Mouse (Mus musculus): ENCODE measurements at regions not wholly inside any gene's neighbourhood (a gene's known extent, or its start where the extent isn't known, plus 50 kb on each side); places are given as distances from the start of the nearest gene placed in this dataset.

DNA sequence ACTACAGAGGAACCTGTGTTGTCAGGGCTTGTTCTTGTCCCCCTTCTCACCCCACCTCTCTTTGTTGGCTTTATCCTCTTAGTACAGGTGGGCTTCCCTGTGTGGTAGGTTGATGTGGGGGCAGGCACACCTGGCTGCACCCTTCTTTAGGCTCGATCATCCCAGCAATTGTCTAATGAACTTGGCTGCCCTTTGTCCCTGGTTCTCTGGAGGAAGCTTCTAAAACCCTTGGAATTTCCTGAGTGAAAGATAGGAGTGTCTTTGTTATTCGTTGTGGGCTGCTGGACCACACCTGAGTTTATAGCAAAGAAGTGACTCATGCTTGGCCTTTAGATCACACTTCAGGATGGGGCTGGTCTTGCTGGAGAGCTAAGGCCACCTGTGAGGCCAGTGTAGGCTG is 148.3 kb upstream of the Unc93a2 start:
- TF ChIP-seq TCF12 (IDR thresholded peaks at IDR 0.05; ENCODE audit: insufficient read depth, poor library complexity, severe bottlenecking) (no peak), POLR2A (IDR thresholded peaks at IDR 0.05; ENCODE audit: insufficient read length, low read depth) (no peak), MYOG (IDR thresholded peaks at IDR 0.05; ENCODE audit: control insufficient read depth in 1 of 3, insufficient read depth in 1 of 3, insufficient read length in 2 of 3, low read depth in 2 of 3) (no peak), E2F4 (IDR thresholded peaks at IDR 0.05; ENCODE audit: insufficient read depth) (no peak), REST (IDR thresholded peaks at IDR 0.05; ENCODE audit: insufficient read depth, insufficient read length) (no peak), USF1 (IDR thresholded peaks at IDR 0.05; ENCODE audit: low read depth) (no peak)

All from myocyte (in vitro differentiated cells).